Mouse (Mus musculus): ENCODE measurements around the gene Map4k1.

DNA sequence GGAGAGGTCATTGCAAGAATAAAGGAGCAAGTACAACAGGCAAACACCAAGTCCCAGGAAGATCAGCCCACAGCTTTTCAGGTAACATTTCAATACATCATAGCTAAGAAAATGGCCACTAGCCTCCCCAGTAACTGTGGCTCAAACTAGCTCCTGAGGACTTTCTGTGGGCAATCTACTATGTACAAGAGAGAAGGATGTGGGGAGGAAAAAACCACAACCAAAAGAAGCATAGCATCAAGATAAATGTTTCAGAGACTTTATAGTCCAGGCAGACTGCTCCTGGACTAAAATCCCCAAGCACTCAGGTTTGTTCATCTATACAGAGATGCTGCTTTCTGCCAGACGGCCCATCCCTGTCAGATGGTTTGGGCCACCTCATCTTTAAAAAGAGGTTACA, 25.6 kb upstream of the Map4k1 start:
- TF ChIP-seq POLR2A (IDR thresholded peaks at IDR 0.05; ENCODE audit: borderline replicate concordance, extremely low read depth, low read depth, low read length): no peak
- no peak for TF ChIP-seq CTCF (IDR thresholded peaks at IDR 0.05; ENCODE audit: insufficient read depth, low read length)
